ENCODE assay signal across 8 mouse cellular contexts in genomic region chrX:151520127-151520457, GRCm38 (mm10). TPM values are rescaled to one million over a fixed set of nuclear protein-coding genes. Genes with fewer than 3 reads are reported as not detected.
DNase-seq lines count a peak whose midpoint lies in the region; ATAC-seq and TF ChIP-seq lines count a peak whose summit lies in the region.

No protein-coding gene starts in this region.

- ATAC-seq in heart, embryonic 16.5 days (replicated peaks; ENCODE audit: extremely low read depth, insufficient read depth, low FRiP score), result no peak
- no peak; the same call in 1 of the 2 replicates for ATAC-seq in hindbrain, embryonic 11.5 days (ENCODE audit: low FRiP score)
- peak; percentile 63 for ATAC-seq in midbrain, embryonic 12.5 days (ENCODE audit: low FRiP score, low read depth)

- H3K36me3 ChIP-seq in heart, embryonic 16.5 days (ENCODE audit: control insufficient read depth, insufficient read depth), result no peaks in the 10 kb centered on the region
- H3K36me3 ChIP-seq in hindbrain, embryonic 11.5 days (ENCODE audit: control insufficient read depth, insufficient read depth, low read length), result no peaks in the 10 kb centered on the region
- no peaks in the 10 kb centered on the region; the same call in 1 of the 2 replicates for H3K36me3 ChIP-seq in midbrain, embryonic 12.5 days

- TF ChIP-seq CTCF in bone marrow, adult 2 months (IDR thresholded peaks at IDR 0.05; ENCODE audit: control insufficient read depth, insufficient read depth, low read length), result no peak

- no peaks in the 10 kb centered on the region for H3K9me3 ChIP-seq in heart, embryonic 16.5 days (replicated peaks; ENCODE audit: control insufficient read depth, low read length)
- no peaks in the 10 kb centered on the region for H3K9me3 ChIP-seq in hindbrain, embryonic 11.5 days (ENCODE audit: control insufficient read depth, low read length)
- no peaks in the 10 kb centered on the region for H3K9me3 ChIP-seq in midbrain, embryonic 12.5 days

- no peak for DNase-seq in heart, adult 18-20 months
- DNase-seq in hindbrain, embryonic 11.5 days (ENCODE audit: low spot score), result no peak
- no peak for DNase-seq in right cerebral cortex, postnatal 14 days
- no peak for DNase-seq in urinary bladder, adult 2 months (ENCODE audit: low spot score)
- DNase-seq in Muller cell, postnatal 12 days (ENCODE audit: inconsistent ontology term), result no peak

- peak overlapping the region; percentile 99 for H3K27ac ChIP-seq in heart, embryonic 16.5 days (ENCODE audit: low read length)
- H3K27ac ChIP-seq in bone marrow, adult 2 months (ENCODE audit: control insufficient read depth, insufficient read depth, low read depth, low read length, poor library complexity), result peak overlapping the region; percentile 99
- H3K27ac ChIP-seq in hindbrain, embryonic 11.5 days (ENCODE audit: low read depth, low read length), result peak overlapping the region; percentile 93
- H3K27ac ChIP-seq in midbrain, embryonic 12.5 days (replicated peaks), result peak overlapping the region; percentile 97

- H3K9ac ChIP-seq in heart, embryonic 16.5 days (ENCODE audit: low read length), result peak overlapping the region; percentile 74
- peak overlapping the region; percentile 52; the same call in 1 of the 2 replicates for H3K9ac ChIP-seq in hindbrain, embryonic 11.5 days (ENCODE audit: low read depth, low read length)
- peak overlapping the region; percentile 41; the same call in 1 of the 2 replicates for H3K9ac ChIP-seq in midbrain, embryonic 12.5 days (replicated peaks)

- peak overlapping the region; percentile 60 for H3K4me2 ChIP-seq in heart, embryonic 16.5 days (ENCODE audit: low read depth, low read length)
- H3K4me2 ChIP-seq in hindbrain, embryonic 11.5 days (replicated peaks; ENCODE audit: low read depth, low read length), result peak overlapping the region; percentile 34
- H3K4me2 ChIP-seq in midbrain, embryonic 12.5 days (replicated peaks), result peak overlapping the region; percentile 65

- WGBS in heart, embryonic 16.5 days, result 17% methylated on average over 16 of the region's 17 CpGs
- WGBS in bone marrow, adult 2 months, result 16% methylated on average over 17 of the region's 17 CpGs
- 17% methylated on average over 17 of the region's 17 CpGs for WGBS in hindbrain, embryonic 11.5 days
- 15% methylated on average over 17 of the region's 17 CpGs for WGBS in midbrain, embryonic 12.5 days

- H3K27me3 ChIP-seq in heart, embryonic 16.5 days (ENCODE audit: control insufficient read depth, insufficient read depth, low read length), result no peaks in the 10 kb centered on the region
- no peaks in the 10 kb centered on the region for H3K27me3 ChIP-seq in hindbrain, embryonic 11.5 days (ENCODE audit: control insufficient read depth, insufficient read depth, low read length)
- no peaks in the 10 kb centered on the region; the same call in 1 of the 2 replicates for H3K27me3 ChIP-seq in midbrain, embryonic 12.5 days

- H3K4me3 ChIP-seq in heart, embryonic 16.5 days (ENCODE audit: low read length), result peak overlapping the region; percentile 72
- peak overlapping the region; percentile 58 for H3K4me3 ChIP-seq in bone marrow, adult 2 months (replicated peaks; ENCODE audit: control insufficient read depth, low read depth, low read length)
- H3K4me3 ChIP-seq in hindbrain, embryonic 11.5 days (ENCODE audit: low read depth, low read length), result peak overlapping the region; percentile 31
- peak overlapping the region; percentile 52 for H3K4me3 ChIP-seq in midbrain, embryonic 12.5 days

- TF ChIP-seq POLR2A in bone marrow, adult 2 months (IDR thresholded peaks at IDR 0.05; ENCODE audit: borderline replicate concordance, control insufficient read depth, low read depth, low read length), result no peak

- H3K4me1 ChIP-seq in heart, embryonic 16.5 days (ENCODE audit: control insufficient read depth, insufficient read depth, low read length), result no peaks in the 10 kb centered on the region
- H3K4me1 ChIP-seq in bone marrow, adult 2 months (ENCODE audit: control insufficient read depth, insufficient read depth, low read length), result no peaks in the 10 kb centered on the region; the same call in 1 of the 2 replicates
- no peaks in the 10 kb centered on the region for H3K4me1 ChIP-seq in hindbrain, embryonic 11.5 days (replicated peaks; ENCODE audit: control insufficient read depth, insufficient read depth, low read length)
- peaks cover 5% of the 10 kb centered on the region; the same call in 1 of the 2 replicates for H3K4me1 ChIP-seq in midbrain, embryonic 12.5 days

RNA-seq across cellular contexts. Expression of gene Phf8, which starts 0.4 kb away (rescaled TPM):
- polyA plus RNA-seq in heart, embryonic 16.5 days (2015; fragmentation: Nextera tagmentation; extraction: Ambion mirVana), result 11.6 and 13.4 TPM in 2 replicates
- 10 to 100 TPM; 12.2 to 17.8 TPM for total RNA-seq in heart, adult 18-20 months (2021)
- polyA plus RNA-seq in bone marrow, adult 2 months (2011; ENCODE audit: insufficient read depth, insufficient read length, low replicate concordance, missing spikeins), result 10.4 and 16.2 TPM in 2 replicates
- 30.5 and 31.9 TPM in 2 replicates for polyA plus RNA-seq in hindbrain, embryonic 11.5 days (2014; fragmentation: Nextera tagmentation; extraction: Ambion mirVana)
- polyA plus RNA-seq in midbrain, embryonic 12.5 days (2016; fragmentation: Nextera tagmentation; extraction: Ambion mirVana), result 30.4 and 32.7 TPM in 2 replicates
- polyA plus RNA-seq in urinary bladder, adult 2 months (2012; rRNA removed), result 13.0 and 14.5 TPM in 2 replicates
